Mouse (Mus musculus): ENCODE measurements around the gene Saa1. TPM values are rescaled to one million over a fixed set of nuclear protein-coding genes. Genes with fewer than 3 reads are reported as not detected.

Saa1 gene
- not detected for polyA plus RNA-seq (2014; fragmentation: Illumina TruSeq; extraction: RNeasy Lipid Tissue Mini Kit (QIAGEN cat#74804); ENCODE audit: low replicate concordance)

GRCm38 (mm10) chr7:46742880-46743279 lies at the start of gene Saa1:
Gene Saa1, minus strand, starts transcription at chr7:46742980.

GRCm38 (mm10) chr7:46751490-46751889 lies 8.7 kb upstream of the Saa1 start, which contains the start of gene Saa2:
Gene Saa2, plus strand, starts transcription at chr7:46751790.

GRCm38 (mm10) chr7:46732458-46732857 lies 10.3 kb downstream of the Saa1 start, which contains the start of gene Saa4:
Gene Saa4, minus strand, starts transcription at chr7:46732603.

GRCm38 (mm10) chr7:46715600-46715999 lies 27.2 kb downstream of the Saa1 start, which contains the start of gene Saa3:
Gene Saa3, minus strand, starts transcription at chr7:46715700.

GRCm38 (mm10) chr7:46710390-46710844 lies 32.4 kb downstream of the Saa1 start, which contains the start of gene Saal1:
Gene Saal1, minus strand, starts transcription at chr7:46710680.

Other genes with a start within 250 kb of the Saa1 start
- not detected for gene Sergef, start 103.2 kb downstream of the Saa1 start, polyA plus RNA-seq (2014; fragmentation: Illumina TruSeq; extraction: RNeasy Lipid Tissue Mini Kit (QIAGEN cat#74804); ENCODE audit: low replicate concordance)
- gene Tph1, start 70.4 kb downstream of the Saa1 start, polyA plus RNA-seq (2014; fragmentation: Illumina TruSeq; extraction: RNeasy Lipid Tissue Mini Kit (QIAGEN cat#74804); ENCODE audit: low replicate concordance), result 26.2 TPM
- gene Saal1, start 32.3 kb downstream of the Saa1 start, polyA plus RNA-seq (2014; fragmentation: Illumina TruSeq; extraction: RNeasy Lipid Tissue Mini Kit (QIAGEN cat#74804); ENCODE audit: low replicate concordance), result 2.5 TPM
- gene Saa3, start 27.3 kb downstream of the Saa1 start, polyA plus RNA-seq (2014; fragmentation: Illumina TruSeq; extraction: RNeasy Lipid Tissue Mini Kit (QIAGEN cat#74804); ENCODE audit: low replicate concordance), result not detected
- gene Saa4, start 10.4 kb downstream of the Saa1 start, polyA plus RNA-seq (2014; fragmentation: Illumina TruSeq; extraction: RNeasy Lipid Tissue Mini Kit (QIAGEN cat#74804); ENCODE audit: low replicate concordance), result not detected
- not detected for gene Saa2, start 8.8 kb upstream of the Saa1 start, polyA plus RNA-seq (2014; fragmentation: Illumina TruSeq; extraction: RNeasy Lipid Tissue Mini Kit (QIAGEN cat#74804); ENCODE audit: low replicate concordance)
- gene Hps5, start 53.1 kb upstream of the Saa1 start, polyA plus RNA-seq (2014; fragmentation: Illumina TruSeq; extraction: RNeasy Lipid Tissue Mini Kit (QIAGEN cat#74804); ENCODE audit: low replicate concordance), result 56.1 TPM
- 95.5 TPM for gene Gtf2h1, start 53.1 kb upstream of the Saa1 start, polyA plus RNA-seq (2014; fragmentation: Illumina TruSeq; extraction: RNeasy Lipid Tissue Mini Kit (QIAGEN cat#74804); ENCODE audit: low replicate concordance)
- gene Ldha, start 98.5 kb upstream of the Saa1 start, polyA plus RNA-seq (2014; fragmentation: Illumina TruSeq; extraction: RNeasy Lipid Tissue Mini Kit (QIAGEN cat#74804); ENCODE audit: low replicate concordance), result 549 TPM
- 0.59 TPM for gene Ldhc, start 118.2 kb upstream of the Saa1 start, polyA plus RNA-seq (2014; fragmentation: Illumina TruSeq; extraction: RNeasy Lipid Tissue Mini Kit (QIAGEN cat#74804); ENCODE audit: low replicate concordance)
- 369 TPM for gene Tsg101, start 177.0 kb upstream of the Saa1 start, polyA plus RNA-seq (2014; fragmentation: Illumina TruSeq; extraction: RNeasy Lipid Tissue Mini Kit (QIAGEN cat#74804); ENCODE audit: low replicate concordance)
- 26.0 TPM for gene Uevld, start 215.5 kb upstream of the Saa1 start, polyA plus RNA-seq (2014; fragmentation: Illumina TruSeq; extraction: RNeasy Lipid Tissue Mini Kit (QIAGEN cat#74804); ENCODE audit: low replicate concordance)
- gene Gm9999, start 240.6 kb upstream of the Saa1 start, polyA plus RNA-seq (2014; fragmentation: Illumina TruSeq; extraction: RNeasy Lipid Tissue Mini Kit (QIAGEN cat#74804); ENCODE audit: low replicate concordance), result not detected